Mouse (Mus musculus): ENCODE data around the gene Hmga2. TPM values are rescaled to one million over a fixed set of nuclear protein-coding genes. Genes with fewer than 3 reads are reported as not detected.

Hmga2 gene
- polyA plus RNA-seq, 1 experiment, result 40.7 TPM

DNA sequence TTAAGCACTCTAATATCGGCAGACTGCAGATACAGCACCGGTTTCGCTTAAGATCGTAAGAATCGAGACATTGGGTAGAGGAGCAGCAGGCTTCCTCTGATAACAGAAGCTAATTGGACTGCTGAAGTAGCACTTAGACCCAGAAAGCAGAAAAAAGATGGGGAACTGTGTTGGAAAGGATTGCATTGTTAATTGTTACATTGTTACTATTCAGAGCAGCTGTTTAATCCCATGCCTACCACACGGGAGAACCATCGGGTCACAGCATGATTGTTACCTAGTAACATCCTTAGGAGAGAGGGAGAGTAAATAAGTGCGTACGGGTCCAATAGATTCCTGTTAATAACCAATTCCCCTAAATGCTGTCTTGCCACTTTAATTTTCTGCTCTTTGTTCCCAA, 70.2 kb downstream of the Hmga2 start:
- H3K4me1 ChIP-seq (ENCODE audit: control insufficient read depth, insufficient read depth, low read length), result no peaks in the 10 kb centered on the region
- no peaks in the 10 kb centered on the region for H3K27me3 ChIP-seq (ENCODE audit: control insufficient read depth, insufficient read depth, low read length, poor library complexity, severe bottlenecking)
- TF ChIP-seq EP300 (IDR thresholded peaks at IDR 0.05; ENCODE audit: insufficient read depth, low read depth, low read length) (no peak), CTCF (IDR thresholded peaks at IDR 0.05; ENCODE audit: low read depth, low read length) (no peak), POLR2A (IDR thresholded peaks at IDR 0.05; ENCODE audit: insufficient read depth, low read length) (no peak)
- no peak overlapping the region for H3K9ac ChIP-seq (ENCODE audit: low read depth, poor library complexity, severe bottlenecking)
- no peak overlapping the region for H3K4me3 ChIP-seq (ENCODE audit: low read depth, low read length)
- H3K9me3 ChIP-seq (replicated peaks; ENCODE audit: control insufficient read depth, insufficient read depth, low read length, poor library complexity, severe bottlenecking), result no peaks in the 10 kb centered on the region
- H3K27ac ChIP-seq (ENCODE audit: insufficient read depth, low read length), result no peak overlapping the region
- no peaks in the 10 kb centered on the region for H3K36me3 ChIP-seq (ENCODE audit: control insufficient read depth, insufficient read depth, low read length, poor library complexity, severe bottlenecking)

DNA sequence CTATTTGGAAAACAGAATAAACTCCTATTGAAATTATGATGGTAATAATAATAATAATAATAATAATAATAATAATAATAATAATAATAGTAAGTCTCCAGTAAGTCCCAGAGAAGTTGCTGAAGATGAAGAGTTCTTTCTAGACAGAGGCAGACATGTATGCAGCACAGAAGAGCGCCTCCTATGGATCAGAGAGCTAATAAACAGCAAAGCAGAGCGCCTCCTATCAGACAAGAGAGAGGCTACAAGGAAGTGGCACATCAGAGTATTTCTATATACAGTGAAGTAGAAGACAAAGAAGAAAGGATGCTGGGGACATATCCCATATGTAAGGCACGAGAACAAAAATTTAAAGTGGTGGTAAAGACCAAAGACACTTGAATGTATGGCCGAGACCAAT, 70.9 kb downstream of the Hmga2 start:
- Histone ChIP-seq H3K27me3 (ENCODE audit: control insufficient read depth, insufficient read depth, low read length, poor library complexity, severe bottlenecking) (no peaks in the 10 kb centered on the region), H3K4me1 (ENCODE audit: control insufficient read depth, insufficient read depth, low read length) (no peaks in the 10 kb centered on the region), H3K36me3 (ENCODE audit: control insufficient read depth, insufficient read depth, low read length, poor library complexity, severe bottlenecking) (no peaks in the 10 kb centered on the region), H3K9ac (ENCODE audit: low read depth, poor library complexity, severe bottlenecking) (no peak overlapping the region), H3K9me3 (replicated peaks; ENCODE audit: control insufficient read depth, insufficient read depth, low read length, poor library complexity, severe bottlenecking) (no peaks in the 10 kb centered on the region), H3K4me3 (ENCODE audit: low read depth, low read length) (no peak overlapping the region), H3K27ac (ENCODE audit: insufficient read depth, low read length) (no peak overlapping the region)
- TF ChIP-seq POLR2A (IDR thresholded peaks at IDR 0.05; ENCODE audit: insufficient read depth, low read length) (no peak), CTCF (IDR thresholded peaks at IDR 0.05; ENCODE audit: low read depth, low read length) (no peak), EP300 (IDR thresholded peaks at IDR 0.05; ENCODE audit: insufficient read depth, low read depth, low read length) (no peak)

DNA sequence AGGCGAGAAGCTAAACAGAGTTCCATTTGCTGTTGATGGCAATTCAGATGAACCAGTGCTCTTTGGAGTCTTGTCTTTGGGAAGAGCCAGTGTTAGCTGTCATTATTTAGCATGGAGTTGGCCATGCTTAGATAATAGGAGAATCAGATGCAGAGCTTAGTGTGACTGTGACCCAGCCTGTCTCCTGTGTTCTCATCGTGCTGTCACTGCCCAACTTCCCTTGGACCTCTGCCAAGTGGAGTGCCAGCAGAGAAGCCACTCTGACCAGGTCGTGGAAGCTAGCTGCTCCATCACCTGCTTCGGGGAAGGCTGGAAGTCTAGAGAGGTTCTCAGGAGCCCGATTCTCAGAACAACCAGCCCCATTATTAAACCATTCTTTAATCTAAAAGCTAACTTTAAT, 73.3 kb downstream of the Hmga2 start:
- Histone ChIP-seq H3K27me3 (ENCODE audit: control insufficient read depth, insufficient read depth, low read length, poor library complexity, severe bottlenecking) (no peaks in the 10 kb centered on the region), H3K4me3 (ENCODE audit: low read depth, low read length) (no peak overlapping the region), H3K9ac (ENCODE audit: low read depth, poor library complexity, severe bottlenecking) (no peak overlapping the region), H3K36me3 (ENCODE audit: control insufficient read depth, insufficient read depth, low read length, poor library complexity, severe bottlenecking) (no peaks in the 10 kb centered on the region), H3K9me3 (replicated peaks; ENCODE audit: control insufficient read depth, insufficient read depth, low read length, poor library complexity, severe bottlenecking) (no peaks in the 10 kb centered on the region), H3K4me1 (ENCODE audit: control insufficient read depth, insufficient read depth, low read length) (no peaks in the 10 kb centered on the region), H3K27ac (ENCODE audit: insufficient read depth, low read length) (no peak overlapping the region)
- no peak for TF ChIP-seq CTCF (IDR thresholded peaks at IDR 0.05; ENCODE audit: low read depth, low read length)
- no peak for TF ChIP-seq POLR2A (IDR thresholded peaks at IDR 0.05; ENCODE audit: insufficient read depth, low read length)
- no peak for TF ChIP-seq EP300 (IDR thresholded peaks at IDR 0.05; ENCODE audit: insufficient read depth, low read depth, low read length)

DNA sequence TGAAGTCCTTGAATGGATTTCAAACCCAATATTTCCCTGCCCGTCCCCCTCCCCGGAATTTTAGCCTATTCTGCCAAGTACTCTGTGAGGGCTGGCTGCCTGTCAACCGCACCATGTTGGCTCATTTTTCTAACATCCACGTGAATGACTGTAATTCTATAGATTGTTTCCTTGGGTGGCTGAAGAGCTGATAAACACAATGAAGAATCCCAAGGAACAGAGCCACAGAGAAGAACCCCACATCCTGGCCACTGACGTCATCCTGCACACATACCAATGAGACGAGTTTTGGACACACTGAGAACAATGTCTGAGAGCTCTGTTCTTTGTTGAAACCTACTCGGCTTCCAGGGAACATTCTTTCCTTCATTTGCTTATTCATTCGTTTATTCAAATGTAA, 74.5 kb downstream of the Hmga2 start:
- H3K9me3 ChIP-seq (replicated peaks; ENCODE audit: control insufficient read depth, insufficient read depth, low read length, poor library complexity, severe bottlenecking), result no peaks in the 10 kb centered on the region
- no peak overlapping the region for H3K4me3 ChIP-seq (ENCODE audit: low read depth, low read length)
- H3K36me3 ChIP-seq (ENCODE audit: control insufficient read depth, insufficient read depth, low read length, poor library complexity, severe bottlenecking), result no peaks in the 10 kb centered on the region
- H3K27ac ChIP-seq (ENCODE audit: insufficient read depth, low read length), result no peak overlapping the region
- no peak overlapping the region for H3K9ac ChIP-seq (ENCODE audit: low read depth, poor library complexity, severe bottlenecking)
- TF ChIP-seq EP300 (IDR thresholded peaks at IDR 0.05; ENCODE audit: insufficient read depth, low read depth, low read length) (no peak), CTCF (IDR thresholded peaks at IDR 0.05; ENCODE audit: low read depth, low read length) (no peak), POLR2A (IDR thresholded peaks at IDR 0.05; ENCODE audit: insufficient read depth, low read length) (no peak)
- no peaks in the 10 kb centered on the region for H3K4me1 ChIP-seq (ENCODE audit: control insufficient read depth, insufficient read depth, low read length)
- no peaks in the 10 kb centered on the region for H3K27me3 ChIP-seq (ENCODE audit: control insufficient read depth, insufficient read depth, low read length, poor library complexity, severe bottlenecking)

DNA sequence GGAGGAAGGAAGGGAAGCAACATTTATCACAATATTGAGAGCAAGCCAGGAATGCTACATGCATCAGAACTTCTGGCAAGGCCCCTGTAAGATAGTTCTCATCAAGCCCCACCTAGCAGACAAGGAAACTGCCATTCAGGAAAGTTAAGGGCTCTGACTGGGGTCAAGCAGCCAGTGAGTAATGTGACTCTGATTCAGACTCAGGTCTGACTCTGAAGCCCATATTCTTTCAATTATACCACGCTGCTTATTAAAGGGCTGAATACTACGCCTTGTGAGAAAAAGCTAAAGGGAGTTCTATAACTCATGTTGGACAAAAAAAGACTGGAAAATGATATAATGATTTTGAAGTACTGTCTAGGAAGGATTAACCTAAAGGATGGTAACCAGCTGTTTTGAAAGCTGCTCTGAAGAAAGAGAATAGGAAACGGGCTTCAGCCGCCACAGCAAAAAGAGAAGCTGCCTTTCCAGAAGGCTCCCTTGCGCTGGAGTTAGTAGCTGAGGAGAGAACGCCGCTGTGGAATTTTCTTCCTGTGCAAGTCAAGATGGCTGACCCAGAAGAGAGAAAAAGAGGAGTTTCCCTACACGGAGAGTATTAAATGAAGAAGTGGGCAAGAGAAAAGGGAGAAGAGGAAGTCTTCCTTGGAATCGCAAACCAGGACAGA, 76.3 kb downstream of the Hmga2 start:
- H3K4me1 ChIP-seq (ENCODE audit: control insufficient read depth, insufficient read depth, low read length), result no peaks in the 10 kb centered on the region
- no peak overlapping the region for H3K4me3 ChIP-seq (ENCODE audit: low read depth, low read length)
- H3K9ac ChIP-seq (ENCODE audit: low read depth, poor library complexity, severe bottlenecking), result no peak overlapping the region
- H3K27ac ChIP-seq (ENCODE audit: insufficient read depth, low read length), result no peak overlapping the region
- H3K27me3 ChIP-seq (ENCODE audit: control insufficient read depth, insufficient read depth, low read length, poor library complexity, severe bottlenecking), result no peaks in the 10 kb centered on the region
- H3K9me3 ChIP-seq (replicated peaks; ENCODE audit: control insufficient read depth, insufficient read depth, low read length, poor library complexity, severe bottlenecking), result no peaks in the 10 kb centered on the region
- no peaks in the 10 kb centered on the region for H3K36me3 ChIP-seq (ENCODE audit: control insufficient read depth, insufficient read depth, low read length, poor library complexity, severe bottlenecking)
- TF ChIP-seq CTCF (IDR thresholded peaks at IDR 0.05; ENCODE audit: low read depth, low read length) (no peak), POLR2A (IDR thresholded peaks at IDR 0.05; ENCODE audit: insufficient read depth, low read length) (no peak), EP300 (IDR thresholded peaks at IDR 0.05; ENCODE audit: insufficient read depth, low read depth, low read length) (no peak)

DNA sequence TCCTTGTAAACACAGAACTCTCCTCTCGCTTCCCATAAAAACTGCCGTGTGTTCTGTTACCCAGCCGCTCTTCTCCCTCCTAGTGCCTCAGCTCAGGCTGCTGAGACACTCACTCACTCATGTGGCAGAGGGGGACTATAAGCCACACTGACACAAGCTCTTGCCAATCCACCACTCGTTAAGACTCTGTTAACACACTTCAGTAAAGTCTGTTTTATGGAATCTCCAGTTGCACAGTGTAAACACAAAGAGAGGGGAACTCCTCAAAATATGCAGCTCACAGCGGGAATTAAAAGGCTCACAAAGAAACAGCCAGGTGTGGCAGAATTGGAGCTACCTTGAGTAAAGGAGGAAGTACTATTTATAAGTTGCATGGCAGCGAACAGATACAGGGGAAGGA, 77.5 kb downstream of the Hmga2 start:
- no peak overlapping the region for H3K9ac ChIP-seq (ENCODE audit: low read depth, poor library complexity, severe bottlenecking)
- no peak overlapping the region for H3K27ac ChIP-seq (ENCODE audit: insufficient read depth, low read length)
- H3K9me3 ChIP-seq (replicated peaks; ENCODE audit: control insufficient read depth, insufficient read depth, low read length, poor library complexity, severe bottlenecking), result no peaks in the 10 kb centered on the region
- H3K27me3 ChIP-seq (ENCODE audit: control insufficient read depth, insufficient read depth, low read length, poor library complexity, severe bottlenecking), result no peaks in the 10 kb centered on the region
- H3K36me3 ChIP-seq (ENCODE audit: control insufficient read depth, insufficient read depth, low read length, poor library complexity, severe bottlenecking), result no peaks in the 10 kb centered on the region
- TF ChIP-seq CTCF (IDR thresholded peaks at IDR 0.05; ENCODE audit: low read depth, low read length) (no peak), POLR2A (IDR thresholded peaks at IDR 0.05; ENCODE audit: insufficient read depth, low read length) (no peak), EP300 (IDR thresholded peaks at IDR 0.05; ENCODE audit: insufficient read depth, low read depth, low read length) (no peak)
- no peak overlapping the region for H3K4me3 ChIP-seq (ENCODE audit: low read depth, low read length)
- H3K4me1 ChIP-seq (ENCODE audit: control insufficient read depth, insufficient read depth, low read length), result no peaks in the 10 kb centered on the region

Data from ES-Bruce4 (cell line).